Mouse (Mus musculus) thymus, postnatal 36 days (tissue): Measurements from ENCODE around the gene Lcn2.
"Not testable (repeated sequence)": the region's sequence is repeated elsewhere in the genome, so short reads cannot be mapped to it uniquely, and the experiment has no call there.

Experiments used
- DNase-seq, 2 experiments: peaks; one replicate each; pipeline ENCODE4 v3.0.0; 2022; ENCODE audit warnings: mixed read lengths in 2 of 2

Lcn2 gene

DNA sequence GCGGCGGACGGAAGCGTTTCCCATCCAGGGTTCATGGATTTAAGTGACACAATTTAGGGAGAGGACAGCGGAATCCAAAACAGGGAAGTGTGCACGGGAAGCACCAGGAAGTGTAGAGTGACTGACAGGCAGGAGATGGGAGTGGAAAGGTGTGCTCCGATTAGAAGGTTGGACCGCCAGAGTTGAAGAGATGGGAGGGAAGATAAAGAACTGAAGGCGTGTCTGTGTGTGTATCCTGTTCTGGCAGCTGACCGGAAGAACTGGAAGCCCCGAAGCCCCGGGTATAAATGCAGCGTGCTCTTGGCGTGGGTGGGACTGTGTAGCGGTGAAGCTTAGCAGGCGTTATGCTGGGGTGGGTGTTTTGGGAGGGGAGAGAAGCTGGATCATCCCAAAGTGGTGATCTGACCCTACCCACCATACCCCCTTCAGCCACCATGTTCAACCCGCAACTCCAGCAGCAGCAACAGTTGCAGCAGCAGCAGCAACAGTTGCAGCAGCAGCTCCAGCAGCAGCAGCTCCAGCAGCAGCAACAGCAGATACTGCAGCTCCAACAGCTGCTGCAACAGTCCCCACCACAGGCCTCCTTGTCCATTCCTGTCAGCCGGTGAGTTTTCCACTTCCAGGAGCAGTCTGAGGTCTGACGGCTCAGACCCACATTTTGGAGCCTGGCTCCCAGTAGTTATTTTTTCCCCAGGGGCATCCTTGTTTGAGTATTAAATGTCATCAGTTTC lies 24.5 kb downstream of the Lcn2 start:
- DNase-seq = peak in 1 of 2 experiments; percentile 37

DNA sequence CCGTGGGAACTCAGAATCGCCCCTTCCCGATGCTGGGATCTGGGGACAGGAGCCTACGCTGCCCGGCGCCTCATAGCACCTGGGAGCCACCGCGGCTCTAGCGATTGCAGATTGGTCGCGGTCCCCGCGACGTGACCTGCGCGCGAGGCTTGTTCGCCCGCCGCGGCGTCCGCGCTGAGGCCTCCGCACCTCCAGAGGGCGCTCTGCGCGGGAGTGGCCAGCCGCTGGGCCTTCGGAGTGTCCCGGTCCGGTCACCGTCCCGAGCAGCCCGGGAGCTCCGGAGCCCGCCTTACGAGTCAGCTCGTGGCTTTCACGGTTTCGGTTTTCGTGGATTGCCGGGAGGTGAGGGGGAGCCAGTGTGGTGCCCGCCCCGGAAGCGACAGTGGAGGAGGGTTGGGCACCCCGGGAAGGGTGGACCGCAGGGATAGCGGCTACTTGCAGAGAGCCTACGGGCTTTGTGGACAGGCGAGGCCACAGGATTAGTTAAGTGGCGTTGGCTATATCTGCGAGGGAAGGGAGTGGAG lies 25.2 kb downstream of the Lcn2 start:
- DNase-seq = peak; percentile 85 to 86

- DNase-seq = not testable (repeated sequence)
These were observed 25.8 kb downstream of the Lcn2 start for GRCm38 (mm10) chr2:32362274-32362673.

GRCm38 (mm10) chr2:32361437-32361836 lies 26.6 kb downstream of the Lcn2 start:
- peak; percentile 57 to 60 for DNase-seq

DNA sequence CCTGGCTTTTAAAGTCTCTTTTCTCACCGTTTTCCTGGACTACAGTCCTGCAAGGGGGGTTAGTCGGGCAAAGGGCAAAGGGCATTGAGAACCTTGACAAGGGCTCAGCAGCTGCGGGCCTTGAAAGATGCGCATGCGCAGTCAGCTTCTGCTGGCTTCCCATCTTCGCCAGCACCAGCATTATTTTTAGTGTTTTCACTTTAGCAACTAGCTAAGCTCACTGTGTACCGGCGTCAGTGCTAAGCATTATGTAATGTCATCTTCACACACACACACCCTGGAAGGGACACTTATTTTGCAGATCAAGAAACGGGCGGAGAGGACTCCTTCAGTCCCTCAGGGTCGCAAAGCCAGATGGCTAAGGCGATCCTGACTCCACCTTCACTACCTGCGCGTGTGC lies 27.3 kb downstream of the Lcn2 start:
- DNase-seq = peak; percentile 56 to 67

- no peak for DNase-seq
These were observed 29.7 kb downstream of the Lcn2 start for GRCm38 (mm10) chr2:32358381-32358780.

DNA sequence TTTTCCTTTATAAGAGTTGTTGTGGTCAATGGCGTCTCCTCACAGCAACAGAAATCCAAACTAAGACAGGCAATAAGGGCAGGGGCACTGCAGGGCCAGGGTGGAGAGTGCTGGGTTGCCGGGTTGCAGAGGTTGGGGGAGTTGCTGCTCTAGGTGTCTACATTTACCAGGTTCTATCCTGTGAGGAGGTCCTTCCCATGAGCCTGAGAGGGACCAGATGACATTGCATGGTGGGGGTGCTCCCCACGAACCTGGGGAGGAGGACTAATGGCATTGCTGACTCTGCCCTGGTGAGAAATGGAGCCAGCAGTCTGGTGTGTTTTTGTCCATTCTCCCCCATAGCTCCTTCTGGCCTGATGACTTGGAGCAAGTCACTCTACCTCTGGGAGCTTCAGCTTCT lies 30.3 kb downstream of the Lcn2 start:
- DNase-seq = no peak

DNA sequence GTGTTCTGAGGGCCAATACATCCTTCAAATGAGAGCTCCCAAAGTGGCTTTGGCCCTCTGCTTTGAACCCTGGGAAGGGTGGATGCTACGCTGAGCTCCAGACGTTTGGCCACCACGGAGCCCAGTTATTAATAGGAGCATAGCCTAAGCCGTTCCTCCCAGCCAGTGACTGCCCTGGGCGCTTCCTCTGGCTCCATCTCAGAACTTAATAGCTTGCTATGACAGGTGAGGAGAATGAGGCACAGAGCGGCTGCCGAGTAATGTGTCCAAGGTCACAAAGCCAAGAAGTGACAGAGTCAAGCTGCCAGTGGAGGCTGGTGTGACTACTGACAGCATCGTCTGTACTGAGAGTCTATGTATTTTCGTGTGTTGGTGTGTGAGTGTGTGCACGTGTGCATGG lies 31.8 kb downstream of the Lcn2 start:
- no peak for DNase-seq

DNA sequence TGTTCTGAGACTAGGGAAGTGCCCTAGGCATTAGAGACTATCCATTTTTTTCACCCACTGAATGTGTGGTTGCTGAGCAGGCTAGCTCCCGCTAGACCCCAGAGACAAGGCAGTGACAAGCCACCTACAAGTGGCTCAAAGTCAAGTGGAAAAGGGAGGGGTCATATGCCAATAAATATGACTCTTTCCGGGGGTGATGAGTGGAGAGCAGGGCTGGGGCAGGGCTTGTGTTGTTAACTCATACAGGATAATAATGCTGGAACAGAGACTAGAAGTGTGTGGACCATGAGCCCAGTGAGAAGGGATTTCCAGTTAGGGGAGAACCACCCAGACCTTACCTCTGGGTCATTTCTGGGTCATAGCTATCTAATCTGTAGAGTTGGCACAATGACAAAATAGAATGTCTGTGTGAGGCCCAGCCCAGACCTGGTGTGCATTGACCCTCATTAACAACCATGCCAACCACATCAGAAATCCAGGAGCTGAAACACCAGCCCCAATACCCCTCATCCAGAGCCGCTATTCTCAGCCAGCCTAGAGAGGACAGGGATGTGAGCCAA lies 33.6 kb downstream of the Lcn2 start:
- DNase-seq = no peak

GRCm38 (mm10) chr2:32353836-32354235 lies 34.2 kb downstream of the Lcn2 start:
- no peak for DNase-seq

GRCm38 (mm10) chr2:32353007-32353542 lies 35.0 kb downstream of the Lcn2 start, which contains the start of gene Dnm1:
TSS of gene Dnm1 (minus strand) at chr2:32353338.
- DNase-seq = peak; percentile 84 to 85

GRCm38 (mm10) chr2:32352151-32353006 lies 35.7 kb downstream of the Lcn2 start, which contains the start of gene Ciz1:
TSS of gene Ciz1 (plus strand) at chr2:32352327.
- DNase-seq = peak; percentile 36 to 55

DNA sequence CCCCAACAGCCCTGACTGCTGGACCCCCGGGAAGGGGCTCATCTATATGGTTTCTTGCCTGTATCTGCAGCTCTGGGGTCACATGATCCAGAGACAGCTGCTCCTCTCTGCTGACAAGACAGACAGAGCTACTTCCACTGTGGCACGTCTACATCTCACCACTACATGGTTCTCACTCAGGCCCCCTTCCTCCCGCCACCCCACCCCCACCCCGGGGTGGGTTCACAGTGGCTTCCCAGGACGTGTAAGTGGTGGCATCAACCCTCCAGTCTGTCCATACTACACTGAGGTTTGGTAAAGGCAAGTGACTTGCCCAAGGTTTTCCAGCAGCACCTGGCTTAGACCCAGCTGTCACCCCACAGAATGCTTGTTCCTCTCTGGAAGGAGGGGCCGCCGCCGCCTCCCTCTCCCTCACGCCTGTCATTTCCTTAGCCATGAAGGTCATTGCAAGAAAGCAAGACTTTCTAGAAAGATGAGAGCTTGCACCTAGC lies 36.5 kb downstream of the Lcn2 start:
- no peak for DNase-seq

- DNase-seq = no peak
These were observed 37.5 kb downstream of the Lcn2 start for GRCm38 (mm10) chr2:32350471-32351051.

DNA sequence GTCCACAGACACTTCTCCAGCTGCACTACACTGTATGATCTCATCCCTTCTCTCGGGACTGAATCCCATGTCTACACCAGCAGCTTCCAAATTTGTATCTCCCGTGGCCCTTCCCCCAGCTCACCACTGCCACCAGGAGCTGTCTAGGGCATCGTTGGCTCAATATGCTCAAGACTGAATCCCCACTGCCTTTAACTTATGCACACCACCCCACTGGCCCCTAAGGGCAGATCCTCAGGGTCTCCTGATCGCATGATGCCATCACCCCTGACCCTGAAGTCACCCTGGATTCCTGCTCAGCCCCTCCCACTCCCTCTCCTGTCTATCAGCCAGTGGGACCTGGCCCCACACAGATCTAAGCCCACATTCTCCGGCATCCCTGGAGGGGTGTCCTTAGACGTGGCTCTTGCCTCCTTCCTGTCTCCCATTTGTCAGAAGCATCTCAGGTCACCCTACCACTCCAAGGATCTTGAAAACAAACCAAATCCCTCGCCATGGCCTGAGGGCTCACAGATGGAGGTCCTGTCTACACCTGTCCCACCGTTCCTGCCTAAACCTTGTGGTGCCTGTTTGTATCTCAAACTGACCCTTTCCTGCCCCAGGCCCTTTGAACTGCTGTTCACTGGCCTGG lies 38.3 kb downstream of the Lcn2 start:
- no peak for DNase-seq

DNA sequence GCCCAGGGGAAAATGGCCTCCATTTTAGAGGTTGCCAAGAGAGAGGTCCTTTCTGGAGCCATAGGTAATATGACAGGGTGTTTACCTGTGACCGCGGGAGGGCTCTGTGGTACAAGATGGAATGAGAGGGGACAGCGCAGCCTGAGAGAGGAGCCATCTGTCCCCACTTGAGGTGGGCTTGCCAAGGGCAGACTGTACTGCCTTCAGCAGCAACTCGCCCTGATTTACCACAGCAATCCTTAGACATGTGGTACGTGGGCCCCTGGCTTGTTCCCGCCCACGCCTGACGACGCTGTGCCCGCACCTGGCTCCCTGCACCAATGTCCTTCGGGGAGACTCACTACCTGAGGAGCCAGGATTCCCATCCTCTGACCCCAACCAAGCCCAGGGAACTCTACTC lies 39.7 kb downstream of the Lcn2 start:
- no peak for DNase-seq

DNA sequence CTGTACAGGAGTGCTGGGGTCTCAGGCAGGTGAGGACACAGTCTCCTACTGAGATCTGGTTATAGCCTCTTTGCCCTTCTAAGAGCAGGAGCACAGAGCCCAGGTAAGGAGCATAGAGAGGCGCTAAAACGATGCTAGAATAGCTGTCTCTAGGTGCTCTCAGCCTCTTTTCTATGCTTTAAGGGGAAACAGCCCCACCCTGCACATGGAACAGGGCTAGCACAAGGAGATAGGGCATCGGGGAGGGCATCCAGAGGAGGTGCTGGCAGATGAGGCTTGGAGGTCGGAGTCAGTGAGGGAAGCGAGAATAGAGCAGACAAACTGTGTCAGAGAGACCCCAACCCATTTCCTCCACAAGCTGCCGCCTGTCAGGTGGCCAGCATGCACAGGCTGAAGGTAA lies 41.0 kb downstream of the Lcn2 start:
- DNase-seq = no peak

DNA sequence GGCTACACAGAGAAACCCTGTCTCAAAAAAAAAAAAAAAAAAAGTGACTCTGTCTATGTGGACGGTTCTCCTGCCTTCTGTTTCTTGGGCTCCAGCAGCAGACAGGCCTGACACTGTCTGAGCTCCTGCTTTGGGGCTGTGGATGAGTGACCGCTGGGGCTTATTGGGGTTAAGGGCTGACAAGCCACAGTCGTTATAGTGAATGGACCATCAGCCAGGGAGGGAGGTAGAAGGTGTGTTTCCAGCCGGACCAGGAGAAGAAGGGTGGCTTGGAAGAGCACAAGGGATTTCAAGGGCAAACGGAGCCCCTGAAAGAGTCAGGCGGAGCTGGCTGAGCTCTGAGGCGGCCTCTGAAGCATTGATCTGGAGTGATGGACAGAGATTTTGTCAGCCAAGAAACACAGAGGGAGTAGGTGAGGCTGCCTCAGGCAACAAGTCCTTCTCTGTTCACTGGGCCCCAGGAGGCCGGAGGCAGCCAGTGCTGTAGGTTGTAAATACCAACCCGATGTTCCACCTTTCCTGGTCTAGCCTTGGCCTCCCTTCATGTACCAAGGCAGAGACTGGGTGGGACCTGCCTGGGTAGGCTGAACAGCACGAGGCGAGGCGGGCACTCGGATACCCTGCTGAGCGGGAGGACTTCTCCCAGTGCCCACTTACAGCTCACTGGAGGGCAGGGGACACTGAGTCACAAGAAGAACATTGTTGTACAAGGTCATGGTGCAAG lies 43.3 kb downstream of the Lcn2 start:
- DNase-seq = no peak

GRCm38 (mm10) chr2:32344056-32344455 lies 44.0 kb downstream of the Lcn2 start:
- DNase-seq = no peak

DNA sequence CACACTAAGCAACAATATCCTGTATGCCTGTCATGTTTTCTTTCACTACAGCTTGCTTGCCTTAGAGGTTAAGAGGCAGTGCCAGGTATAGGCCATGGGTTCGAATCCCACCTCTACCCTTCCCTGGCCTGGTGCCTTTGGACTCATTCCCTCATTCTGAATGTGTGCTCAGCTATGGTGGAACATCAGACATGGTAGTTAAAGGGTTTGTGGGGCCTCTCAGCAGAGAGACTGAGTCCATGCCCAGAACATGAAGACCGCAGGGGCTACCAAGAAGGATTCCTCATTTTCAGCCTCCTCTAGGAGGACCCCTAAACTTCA lies 44.7 kb downstream of the Lcn2 start:
- DNase-seq = no peak

DNA sequence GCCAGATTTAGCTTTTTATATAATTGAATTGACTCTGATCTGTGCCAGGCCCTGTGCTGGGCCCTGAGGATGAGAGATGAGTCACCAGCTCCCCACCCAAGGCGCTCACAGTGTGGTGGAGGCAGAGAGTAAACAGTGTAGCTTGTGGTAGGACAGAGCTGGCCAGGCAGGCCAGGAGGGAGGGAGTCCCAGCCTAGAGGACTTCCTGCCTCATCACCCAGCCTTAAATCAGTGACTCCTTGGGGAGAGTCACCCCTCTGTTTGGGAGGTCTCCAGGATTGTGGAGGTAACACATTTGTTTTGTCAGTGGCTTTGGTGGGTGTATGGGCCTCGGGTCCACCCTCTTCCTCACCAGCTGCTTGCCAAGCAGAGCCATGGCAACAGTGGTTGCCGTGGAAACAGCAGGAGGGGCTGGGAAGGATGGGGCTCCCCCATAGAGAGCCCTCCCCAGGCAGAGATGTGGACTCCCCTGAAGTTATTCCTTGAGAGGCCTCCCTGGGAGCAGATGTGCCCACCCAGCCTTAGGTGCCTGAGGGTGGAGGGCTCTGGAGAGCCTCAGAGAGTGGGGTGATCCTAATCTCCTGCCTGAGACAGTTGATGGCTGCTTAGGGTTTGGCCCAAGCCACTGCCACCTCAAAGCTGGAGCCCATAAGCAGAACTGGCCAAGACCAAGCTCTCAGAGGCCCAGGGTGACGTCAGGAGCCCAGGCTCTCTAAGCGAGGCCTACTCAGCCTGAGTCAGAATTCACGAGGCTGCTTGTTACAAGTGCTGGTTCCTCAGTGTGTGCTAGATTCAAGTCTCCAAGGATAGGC lies 45.3 kb downstream of the Lcn2 start:
- no peak for DNase-seq
